Mouse (Mus musculus) bone marrow, adult 2 months (tissue): ENCODE data around the gene Zmym1. TPM values are rescaled to one million over a fixed set of nuclear protein-coding genes. Genes with fewer than 3 reads are reported as not detected.
"Not testable (repeated sequence)": the region's sequence is repeated elsewhere in the genome, so short reads cannot be mapped to it uniquely, and the experiment has no call there.

Experiments
- H3K27ac ChIP-seq: fragments of 200-500 bp; 2 replicates; pipeline ENCODE4 v1.5.1; 2012; ENCODE audit warnings: low read depth, mild to moderate bottlenecking, control low read depth, inconsistent platforms, low read length; ENCODE audit not compliant: control insufficient read depth, poor library complexity, insufficient read depth
- H3K4me1 ChIP-seq: fragments of 200-500 bp; 2 replicates; pipeline ENCODE4 v1.6.1; 2011; ENCODE audit warnings: low read length; ENCODE audit not compliant: control insufficient read depth, insufficient read depth
- H3K4me3 ChIP-seq: fragments of 200-500 bp; replicated peaks from 2 replicates; pipeline ENCODE3; 2011; ENCODE audit warnings: mild to moderate bottlenecking, low read depth, low read length, control low read depth; ENCODE audit not compliant: control insufficient read depth
- CTCF ChIP-seq: fragments of 200-500 bp; IDR thresholded peaks from 2 replicates; pipeline ENCODE4 v1.5.1; 2011; ENCODE audit warnings: low read length, control low read depth; ENCODE audit not compliant: control insufficient read depth, insufficient read depth
- POLR2A ChIP-seq: fragments of 200-500 bp; IDR thresholded peaks from 2 replicates; pipeline ENCODE4 v1.6.1; 2011; ENCODE audit warnings: low read depth, mild to moderate bottlenecking, control low read depth, low read length, borderline replicate concordance; ENCODE audit not compliant: control insufficient read depth
- WGBS: fragments of 180-500 bp; shearing (Covaris S2); methylation state at CpG from one replicate; pipeline ENCODE4 v1.1.7; 2018; 5-methylcytosine and 5-hydroxymethylcytosine counted together
- polyA plus RNA-seq: library from polyadenylated mRNA; stranded (reverse); fragments of >200 nt; gene quantifications from 2 replicates; pipeline ENCODE4 v1.2.4, GENCODE M21; 2011; ENCODE audit warnings: low replicate concordance; ENCODE audit not compliant: missing spikeins, insufficient read depth, insufficient read length

Zmym1 gene
- polyA plus RNA-seq = 10.7 and 20.6 TPM in 2 replicates

DNA sequence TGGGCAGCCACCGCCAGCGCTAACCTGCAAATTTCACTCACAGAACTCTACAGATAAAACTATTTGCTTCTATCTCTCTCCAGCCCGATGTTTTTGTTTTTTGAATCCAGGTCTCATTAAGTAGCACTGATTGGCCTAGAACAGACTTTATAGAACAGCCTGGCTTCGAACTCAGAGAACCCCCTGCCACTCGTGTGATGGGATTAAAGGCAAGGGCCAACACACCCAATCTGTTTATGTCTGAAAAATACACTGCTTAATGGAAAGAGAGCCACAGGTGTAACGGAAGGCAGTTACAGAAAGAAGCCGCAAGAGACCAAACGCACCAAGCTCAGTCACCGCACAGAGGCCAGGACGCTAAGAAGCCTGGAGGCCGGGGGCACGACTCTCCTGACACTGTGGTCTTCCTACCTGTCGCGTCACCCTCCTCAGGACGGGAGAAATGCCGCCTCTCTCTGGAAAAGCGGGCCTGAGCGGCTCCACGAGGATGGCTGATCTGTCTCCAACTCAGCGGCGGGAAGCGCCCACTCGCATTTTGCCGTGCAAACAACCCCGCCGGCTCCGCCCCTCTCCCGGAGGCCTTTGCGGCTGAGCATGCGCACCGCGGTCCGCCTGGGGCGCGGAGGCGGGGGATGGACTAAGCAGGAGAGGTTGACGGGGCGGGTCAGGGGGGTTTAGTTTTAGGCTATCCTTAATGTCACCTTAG, at the start of gene Zmym1:
Gene Zmym1 (minus strand): TSS at position 568 of the 706 bp plus-strand sequence.
- TF ChIP-seq POLR2A (peak; percentile 68), CTCF (no peak)
- WGBS = 1% methylated on average over 38 of the region's 38 CpGs
- no peaks in the 10 kb centered on the region; the same call in 1 of the 2 replicates for H3K4me1 ChIP-seq
- H3K27ac ChIP-seq = peak within 1 kb of the TSS; percentile 89
- H3K4me3 ChIP-seq = peak within 1 kb of the TSS; percentile 100

DNA sequence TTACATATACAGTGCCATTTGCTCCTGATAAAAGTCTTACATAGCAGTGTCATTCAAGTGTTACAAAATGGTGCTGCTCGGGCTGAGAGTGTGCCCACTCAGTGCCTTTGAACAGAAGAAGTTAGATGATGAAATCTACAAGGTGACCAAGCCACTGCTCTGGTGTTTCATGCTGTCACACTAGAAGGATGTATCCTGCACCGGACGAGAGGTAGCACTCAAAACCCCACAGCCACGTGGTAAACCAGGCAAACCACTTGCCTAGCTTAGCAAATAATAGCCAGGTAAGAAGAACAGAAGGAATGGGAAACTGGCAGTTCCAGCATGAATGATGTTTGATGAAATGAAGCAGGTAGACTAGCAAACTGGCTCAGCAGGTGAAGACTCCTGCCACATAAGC, 49.6 kb upstream of the Zmym1 start:
- Histone ChIP-seq H3K4me3 (no peak overlapping the region), H3K27ac (no peak overlapping the region), H3K4me1 (no peaks in the 10 kb centered on the region; the same call in 1 of the 2 replicates)
- 68% methylated on average over 4 of the region's 4 CpGs for WGBS
- no peak for TF ChIP-seq POLR2A
- TF ChIP-seq CTCF = no peak

DNA sequence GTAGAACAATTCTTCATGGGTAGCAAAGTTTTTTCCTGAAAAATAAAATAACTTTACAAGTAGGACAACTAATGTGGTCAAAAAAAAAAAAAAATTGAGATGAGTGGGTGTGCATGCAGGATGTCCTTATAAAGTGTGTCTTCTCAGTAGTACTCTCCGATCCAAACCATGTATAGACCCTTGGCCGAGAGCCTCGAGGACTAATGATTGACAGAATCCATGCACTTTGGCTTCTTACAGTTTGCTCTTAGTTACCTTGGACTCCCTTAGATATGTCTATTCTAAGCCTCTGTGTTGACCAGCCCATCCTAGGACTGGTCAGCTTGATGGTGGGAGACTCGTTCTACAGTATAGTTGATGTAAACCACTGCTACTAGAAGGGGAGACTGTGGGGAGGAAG, 46.6 kb upstream of the Zmym1 start:
- WGBS = 81% methylated on average over 4 of the region's 4 CpGs
- no peak for TF ChIP-seq POLR2A
- TF ChIP-seq CTCF = no peak
- no peaks in the 10 kb centered on the region; the same call in 1 of the 2 replicates for H3K4me1 ChIP-seq
- H3K27ac ChIP-seq = no peak overlapping the region
- no peak overlapping the region for H3K4me3 ChIP-seq

DNA sequence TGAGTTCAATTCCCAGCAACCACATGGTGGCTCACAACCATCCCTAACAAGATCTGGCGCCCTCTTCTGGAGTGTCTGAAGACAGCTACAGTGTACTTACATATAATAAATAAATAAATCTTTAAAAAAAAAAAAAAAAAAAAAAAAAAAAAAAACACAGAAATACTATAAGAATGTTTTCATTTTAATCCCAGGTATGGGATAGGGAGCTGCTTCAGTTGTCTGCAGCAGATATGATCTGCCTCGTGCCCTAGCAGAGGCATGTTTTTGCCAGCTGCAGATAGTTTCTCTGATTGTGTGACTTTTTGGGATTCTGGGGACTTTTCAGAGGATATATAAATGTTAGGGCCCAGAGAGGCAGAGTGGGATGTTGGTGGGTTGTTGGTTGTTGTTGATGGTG, 38.6 kb upstream of the Zmym1 start:
- WGBS = 78% methylated on average over 1 of the region's 2 CpGs
- H3K4me1 ChIP-seq, H3K27ac ChIP-seq, H3K4me3 ChIP-seq: not testable (repeated sequence)

DNA sequence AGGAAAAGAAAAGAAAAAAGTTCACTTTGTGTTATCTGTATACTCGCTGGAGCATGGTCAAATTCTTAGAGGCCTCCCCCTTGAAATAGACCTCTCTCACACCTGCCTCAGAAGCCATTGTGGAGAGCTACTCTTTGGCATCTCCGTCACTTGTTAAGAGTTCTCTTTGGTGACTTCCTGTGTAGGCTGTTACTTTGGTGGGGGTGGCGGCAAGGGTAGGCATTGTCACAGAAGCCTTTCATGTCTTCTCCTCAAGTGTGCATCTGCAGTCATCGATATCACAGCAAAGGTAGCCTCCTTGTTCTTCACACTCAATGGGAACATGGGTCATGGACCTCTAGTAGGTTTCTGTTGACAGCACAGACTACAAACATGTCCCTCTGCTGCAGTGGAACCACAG, 34.1 kb upstream of the Zmym1 start:
- H3K4me3 ChIP-seq = no peak overlapping the region
- TF ChIP-seq POLR2A = no peak
- no peak for TF ChIP-seq CTCF
- WGBS = 86% methylated on average over 4 of the region's 4 CpGs
- H3K27ac ChIP-seq = no peak overlapping the region
- H3K4me1 ChIP-seq = no peaks in the 10 kb centered on the region

DNA sequence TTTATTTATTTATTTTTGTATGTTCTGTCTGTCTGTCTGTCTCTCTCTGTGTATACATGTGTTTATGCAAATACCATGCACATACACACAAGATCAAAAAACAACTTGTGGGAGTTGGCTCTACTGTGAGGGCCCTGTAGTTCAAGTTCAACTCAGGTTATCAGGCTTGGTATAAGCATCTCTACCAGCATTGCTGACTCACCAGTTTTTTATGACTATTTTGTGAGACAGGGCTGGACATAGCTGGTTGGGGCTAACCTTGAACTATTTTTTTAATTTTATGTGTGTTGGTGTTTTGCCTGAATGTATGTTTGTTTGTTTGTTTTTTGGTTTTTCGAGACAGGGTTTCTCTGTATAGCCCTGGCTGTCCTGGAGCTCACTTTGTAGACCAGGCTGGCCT, 30.2 kb upstream of the Zmym1 start:
- H3K4me1 ChIP-seq = no peaks in the 10 kb centered on the region
- no peak overlapping the region for H3K27ac ChIP-seq
- no peak for TF ChIP-seq CTCF
- TF ChIP-seq POLR2A = no peak
- no peak overlapping the region for H3K4me3 ChIP-seq
- 78% methylated on average over 1 of the region's 1 CpGs for WGBS

DNA sequence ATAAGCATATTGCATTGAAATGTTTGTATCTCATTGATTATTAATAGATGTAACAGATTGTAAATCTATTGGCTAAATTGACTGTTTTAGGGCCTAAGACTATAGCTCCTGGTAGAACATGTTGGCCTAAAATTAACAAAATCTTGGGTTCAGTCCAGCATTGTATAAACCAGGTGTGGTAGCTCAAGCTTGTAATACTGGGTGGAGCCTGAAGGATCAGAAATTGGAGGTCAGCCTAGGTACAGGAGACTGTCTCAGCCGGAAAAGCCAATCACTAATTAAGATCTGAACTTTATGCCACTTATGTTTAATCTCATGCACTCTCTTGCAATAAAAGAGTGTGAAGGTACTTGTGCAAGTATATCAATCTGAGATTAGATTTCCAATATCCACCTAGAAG, 24.8 kb upstream of the Zmym1 start:
- no peak overlapping the region for H3K4me3 ChIP-seq
- WGBS = 78% methylated on average over 1 of the region's 1 CpGs
- H3K27ac ChIP-seq = no peak overlapping the region
- H3K4me1 ChIP-seq = no peaks in the 10 kb centered on the region
- TF ChIP-seq CTCF (no peak), POLR2A (no peak)

DNA sequence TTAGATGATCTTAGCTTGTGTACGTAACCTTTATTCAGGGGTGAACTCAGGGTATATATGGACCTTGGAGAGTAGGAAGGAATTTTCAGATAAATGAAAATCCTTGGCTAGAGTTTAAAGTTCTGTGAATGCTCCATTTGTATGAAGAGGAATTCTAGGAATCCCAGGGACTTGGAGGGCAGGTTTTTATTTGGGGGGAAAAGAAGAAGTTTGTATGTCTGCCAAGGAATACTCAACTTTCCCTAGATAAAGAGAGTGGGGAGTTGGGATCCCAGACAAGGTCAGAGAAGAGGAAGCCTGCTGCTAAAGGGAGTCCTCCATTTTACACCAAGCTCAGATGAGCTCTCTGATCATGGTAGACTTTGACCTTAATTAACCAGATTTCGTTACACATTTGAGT, 22.2 kb upstream of the Zmym1 start:
- no peak overlapping the region for H3K27ac ChIP-seq
- no peaks in the 10 kb centered on the region for H3K4me1 ChIP-seq
- no peak overlapping the region for H3K4me3 ChIP-seq
- no peak for TF ChIP-seq POLR2A
- TF ChIP-seq CTCF = no peak
- 85% methylated on average over 2 of the region's 2 CpGs for WGBS

DNA sequence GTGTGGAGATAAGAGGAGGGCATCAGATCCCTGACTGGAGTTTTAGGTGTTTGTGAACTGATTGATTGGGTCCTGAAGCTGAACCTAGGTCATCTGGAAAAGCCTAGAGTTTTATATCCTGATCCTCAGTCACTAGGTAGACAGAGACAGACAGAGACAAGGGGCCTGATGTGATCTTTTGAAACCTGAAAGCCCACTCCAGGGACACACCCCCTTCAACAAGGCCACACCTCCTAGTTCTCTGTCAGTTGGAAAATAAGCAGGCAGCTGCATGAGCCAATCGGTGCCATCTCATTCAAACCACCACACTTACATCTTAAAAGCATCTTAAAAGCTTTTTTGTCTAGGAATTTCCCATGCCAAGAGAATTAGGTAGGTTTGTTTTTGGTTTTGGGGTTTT, 19.9 kb upstream of the Zmym1 start:
- Histone ChIP-seq H3K27ac (no peak overlapping the region), H3K4me1 (no peaks in the 10 kb centered on the region; the same call in 1 of the 2 replicates), H3K4me3 (no peak overlapping the region)
- 53% methylated on average over 1 of the region's 1 CpGs for WGBS
- no peak for TF ChIP-seq POLR2A
- no peak for TF ChIP-seq CTCF
